Mouse (Mus musculus): ENCODE measurements at regions not wholly inside any gene's neighbourhood (a gene's known extent, or its start where the extent isn't known, plus 50 kb on each side); places are given as distances from the start of the nearest gene placed in this dataset.
A peak's percentile ranks its signal among the peaks of the same experiment; 100 is the strongest.

GRCm38 (mm10) chr7:31208237-31209054, 52.8 kb upstream of the Gramd1a start:
- DNase-seq (ENCODE audit: low spot score), result peak; percentile 90

DNA sequence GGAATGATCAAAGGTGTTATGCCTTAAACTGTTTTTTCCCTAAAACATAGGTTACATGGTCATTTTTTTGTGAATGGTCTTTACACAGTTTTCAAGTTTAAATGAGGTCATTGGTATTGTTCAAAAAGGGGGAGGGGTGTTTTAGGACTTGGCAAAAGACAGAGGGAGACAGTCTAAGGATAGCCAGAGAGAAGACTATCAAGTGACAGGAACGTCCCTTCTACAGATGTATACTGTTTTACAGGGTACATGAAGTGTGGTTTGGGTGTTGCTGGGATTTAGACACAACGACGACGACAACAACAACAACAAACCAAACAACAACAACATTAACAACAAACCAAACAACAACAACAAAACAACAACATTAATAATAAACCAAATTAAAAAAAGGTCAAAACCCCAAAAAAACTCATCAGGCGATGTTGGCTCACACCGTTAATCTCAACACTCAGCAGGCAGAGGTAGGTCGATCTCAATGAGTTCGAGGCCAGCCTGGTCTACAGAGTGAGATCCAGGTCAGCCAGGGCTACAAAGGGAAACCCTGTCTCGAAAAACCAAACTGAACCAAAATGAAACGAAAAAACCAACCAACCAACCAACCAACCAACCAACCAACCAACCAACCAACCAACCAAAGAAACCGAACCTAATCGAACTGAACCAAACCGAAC, 52.0 kb upstream of the Gramd1a start:
- DNase-seq (ENCODE audit: low spot score), result no peak

Data from embryo, embryonic 10.5 days (tissue).